Mouse (Mus musculus): Measurements from ENCODE around the gene Spg11.

DNA sequence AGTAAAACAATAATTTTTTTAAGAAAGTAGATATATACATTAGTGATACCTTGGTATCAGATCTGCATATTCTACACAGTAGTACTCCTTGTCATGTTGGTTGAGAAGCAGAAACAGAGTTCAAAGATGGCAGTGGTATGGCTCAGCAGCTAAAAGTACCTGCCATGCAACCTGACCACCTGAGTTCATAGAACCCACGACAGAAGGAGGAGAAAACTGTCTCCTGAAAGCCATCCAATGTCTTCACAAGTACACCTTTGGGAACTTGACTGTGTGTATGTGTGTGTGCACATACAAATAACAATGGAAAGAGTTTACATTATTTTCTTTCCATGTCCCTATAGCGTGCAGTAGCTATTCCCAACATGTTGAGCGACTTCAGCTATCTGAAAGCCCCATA is 31.5 kb upstream of the Spg11 start:
- no peak for TF ChIP-seq POLR2A (IDR thresholded peaks at IDR 0.05; ENCODE audit: borderline replicate concordance, low read depth, low read length)
- TF ChIP-seq CTCF (IDR thresholded peaks at IDR 0.05; ENCODE audit: low read depth, low read length), result no peak

All from bone marrow macrophage, adult 2 months (primary cell).